Mouse (Mus musculus): ENCODE results near the gene Hvcn1. TPM values are rescaled to one million over a fixed set of nuclear protein-coding genes. Genes with fewer than 3 reads are reported as not detected.
A peak's percentile ranks its signal among the peaks of the same experiment; 100 is the strongest.

Gene Hvcn1
- polyA plus RNA-seq, 1 experiment, result 30.0 TPM

DNA sequence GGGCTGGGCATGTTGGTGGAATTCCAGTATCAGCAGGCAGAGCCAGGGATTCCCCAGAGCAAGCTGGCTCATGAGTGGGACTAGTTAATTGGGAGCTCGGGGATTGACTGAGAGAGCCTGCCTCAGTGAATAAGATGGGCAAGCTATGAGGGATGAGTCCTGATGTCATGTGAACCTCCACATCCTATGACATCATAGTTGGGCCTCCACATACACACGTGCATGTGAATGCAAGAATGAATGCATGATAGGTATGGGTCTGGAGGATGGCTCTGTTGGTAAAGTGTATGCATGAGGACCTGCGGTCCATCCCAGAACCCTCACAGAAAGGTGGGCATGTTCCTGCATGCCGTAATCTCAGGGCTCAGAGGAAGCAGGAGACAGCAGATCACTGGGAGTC, 14.5 kb downstream of the Hvcn1 start:
- H3K4me3 ChIP-seq (replicated peaks; ENCODE audit: control insufficient read depth, low read depth, low read length), result no peak overlapping the region
- peak overlapping the region; percentile 67 for H3K27ac ChIP-seq (ENCODE audit: control insufficient read depth, insufficient read depth, low read depth, low read length, poor library complexity)
- WGBS, result 79% methylated on average over 4 of the region's 4 CpGs

DNA sequence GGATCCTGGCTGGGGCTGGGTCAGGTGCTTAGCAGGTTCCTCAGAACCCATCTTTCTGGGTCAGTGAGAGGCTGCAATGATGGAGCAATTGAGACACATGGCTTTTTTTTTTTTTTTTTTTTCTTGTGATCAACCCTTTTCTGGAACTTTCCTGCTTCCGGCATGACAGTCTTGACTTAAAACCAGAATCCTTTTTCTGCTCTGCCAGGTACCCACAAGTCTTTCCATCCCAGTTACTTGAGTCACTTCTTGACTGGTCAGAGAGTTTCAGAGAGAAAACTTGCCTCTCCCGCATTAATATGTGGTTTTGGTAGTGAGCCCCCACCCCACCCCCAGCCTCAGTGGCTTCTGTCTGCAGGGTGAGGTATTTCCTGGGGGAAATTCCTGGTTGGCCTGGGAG, 17.7 kb downstream of the Hvcn1 start:
- WGBS, result 80% methylated on average over 2 of the region's 2 CpGs
- H3K4me3 ChIP-seq (replicated peaks; ENCODE audit: control insufficient read depth, low read depth, low read length), result no peak overlapping the region
- TF ChIP-seq CTCF (IDR thresholded peaks at IDR 0.05; ENCODE audit: control insufficient read depth, insufficient read depth, low read length), result no peak
- no peak for TF ChIP-seq POLR2A (IDR thresholded peaks at IDR 0.05; ENCODE audit: borderline replicate concordance, control insufficient read depth, low read depth, low read length)
- H3K27ac ChIP-seq (ENCODE audit: control insufficient read depth, insufficient read depth, low read depth, low read length, poor library complexity), result no peak overlapping the region
- H3K4me1 ChIP-seq (ENCODE audit: control insufficient read depth, insufficient read depth, low read length), result peaks cover 9% of the 10 kb centered on the region

More for the DNA sequence above, 14.5 kb downstream of the Hvcn1 start:
- TF ChIP-seq CTCF (IDR thresholded peaks at IDR 0.05; ENCODE audit: control insufficient read depth, insufficient read depth, low read length) (no peak), POLR2A (IDR thresholded peaks at IDR 0.05; ENCODE audit: borderline replicate concordance, control insufficient read depth, low read depth, low read length) (no peak)
- H3K4me1 ChIP-seq (ENCODE audit: control insufficient read depth, insufficient read depth, low read length), result peaks cover 15% of the 10 kb centered on the region

DNA sequence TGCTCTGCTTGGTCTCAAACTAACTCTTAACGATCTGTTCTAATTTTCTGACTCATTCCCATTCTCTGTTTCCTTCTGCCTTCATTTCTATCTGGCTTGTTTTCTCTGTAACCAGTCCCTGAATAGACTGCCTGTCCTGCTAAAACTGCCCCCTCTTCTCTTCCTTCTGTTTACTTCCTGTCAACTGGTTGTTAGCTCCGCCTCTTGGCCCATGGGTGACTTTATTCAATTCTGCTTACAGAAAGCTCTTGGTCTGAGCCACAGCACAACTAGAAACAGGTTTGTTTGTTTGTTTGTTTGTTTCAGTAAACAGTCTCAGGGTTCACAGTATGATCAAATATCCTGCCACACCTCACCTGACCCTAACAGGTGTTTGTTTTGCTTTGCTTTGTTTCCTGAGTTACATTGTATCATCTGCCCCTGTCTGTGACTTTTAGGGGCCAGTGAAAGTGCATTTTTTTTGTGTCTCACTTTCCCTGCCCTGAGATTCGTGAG, 21.7 kb downstream of the Hvcn1 start:
- Histone ChIP-seq H3K4me1 (ENCODE audit: control insufficient read depth, insufficient read depth, low read length) (peaks cover 12% of the 10 kb centered on the region), H3K27ac (ENCODE audit: control insufficient read depth, insufficient read depth, low read depth, low read length, poor library complexity) (no peak overlapping the region), H3K4me3 (replicated peaks; ENCODE audit: control insufficient read depth, low read depth, low read length) (no peak overlapping the region)
- TF ChIP-seq POLR2A (IDR thresholded peaks at IDR 0.05; ENCODE audit: borderline replicate concordance, control insufficient read depth, low read depth, low read length) (no peak), CTCF (IDR thresholded peaks at IDR 0.05; ENCODE audit: control insufficient read depth, insufficient read depth, low read length) (no peak)
- 66% methylated on average over 3 of the region's 3 CpGs for WGBS

DNA sequence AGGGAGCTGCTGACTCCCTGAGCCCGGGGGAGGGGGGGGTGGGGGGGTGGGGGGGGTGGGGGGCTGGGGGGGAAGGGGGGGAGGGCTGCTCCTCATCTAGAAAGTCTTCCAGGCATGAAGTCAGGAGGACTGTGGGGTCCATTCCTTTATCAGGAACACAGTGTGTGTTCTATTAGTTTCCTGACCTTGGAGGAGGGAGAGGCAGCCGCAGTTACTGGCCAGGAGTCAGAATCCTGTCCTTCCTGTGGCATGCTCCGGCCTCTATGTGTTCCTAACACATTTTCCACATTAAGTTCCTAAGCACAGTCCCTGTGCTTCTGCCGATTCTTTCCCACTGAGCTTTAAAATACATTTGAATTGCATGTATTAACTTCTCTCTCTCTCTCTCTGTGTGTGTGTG, 22.2 kb downstream of the Hvcn1 start:
- Histone ChIP-seq H3K4me1 (ENCODE audit: control insufficient read depth, insufficient read depth, low read length) (peaks cover 14% of the 10 kb centered on the region), H3K27ac (ENCODE audit: control insufficient read depth, insufficient read depth, low read depth, low read length, poor library complexity) (no peak overlapping the region), H3K4me3 (replicated peaks; ENCODE audit: control insufficient read depth, low read depth, low read length) (no peak overlapping the region)
- 74% methylated on average over 4 of the region's 4 CpGs for WGBS
- no peak for TF ChIP-seq CTCF (IDR thresholded peaks at IDR 0.05; ENCODE audit: control insufficient read depth, insufficient read depth, low read length)
- TF ChIP-seq POLR2A (IDR thresholded peaks at IDR 0.05; ENCODE audit: borderline replicate concordance, control insufficient read depth, low read depth, low read length), result no peak

DNA sequence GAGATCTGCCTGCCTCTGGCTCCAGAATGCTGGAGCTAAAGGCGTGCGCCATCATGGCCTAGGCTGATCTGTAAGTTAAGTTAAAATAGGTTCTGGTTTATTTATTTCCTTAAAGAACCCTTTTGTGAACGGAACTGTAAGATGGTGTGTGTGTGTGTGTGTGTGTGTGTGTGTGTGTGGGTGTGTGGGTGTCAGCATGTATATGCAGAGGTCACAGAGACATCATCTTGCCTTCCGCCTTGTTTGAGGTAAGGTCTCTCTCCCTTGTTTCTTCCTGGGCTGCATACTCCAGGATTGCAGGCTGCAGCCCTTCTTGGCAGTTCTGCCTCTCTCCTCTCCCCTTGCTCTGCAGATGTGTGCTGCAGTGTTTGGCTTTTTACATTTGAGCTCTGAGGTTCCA, 24.2 kb downstream of the Hvcn1 start:
- peaks cover 20% of the 10 kb centered on the region for H3K4me1 ChIP-seq (ENCODE audit: control insufficient read depth, insufficient read depth, low read length)
- TF ChIP-seq CTCF (IDR thresholded peaks at IDR 0.05; ENCODE audit: control insufficient read depth, insufficient read depth, low read length), result no peak
- no peak for TF ChIP-seq POLR2A (IDR thresholded peaks at IDR 0.05; ENCODE audit: borderline replicate concordance, control insufficient read depth, low read depth, low read length)
- no peak overlapping the region for H3K4me3 ChIP-seq (replicated peaks; ENCODE audit: control insufficient read depth, low read depth, low read length)
- 68% methylated on average over 4 of the region's 4 CpGs for WGBS
- peak overlapping the region; percentile 76 for H3K27ac ChIP-seq (ENCODE audit: control insufficient read depth, insufficient read depth, low read depth, low read length, poor library complexity)

DNA sequence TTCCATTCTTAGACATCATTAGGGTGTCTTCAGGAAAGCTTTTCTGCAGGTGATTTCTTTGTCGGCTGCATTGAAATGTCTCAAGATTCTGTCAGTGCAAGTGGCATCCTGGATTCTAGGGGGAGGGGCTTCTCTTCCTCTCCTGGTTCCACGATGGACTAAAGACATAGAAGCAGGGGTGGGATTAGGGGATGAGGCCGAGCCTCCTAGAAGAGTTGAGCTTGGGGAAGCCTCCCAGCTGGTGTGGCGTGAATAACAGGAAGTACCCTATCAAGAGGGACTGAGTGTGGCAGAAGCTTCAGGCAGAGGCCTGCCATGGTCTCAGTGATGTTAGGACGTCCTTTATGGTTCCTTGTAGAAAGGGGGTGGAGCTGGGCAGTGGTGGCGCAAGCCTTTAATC, 24.8 kb downstream of the Hvcn1 start:
- Histone ChIP-seq H3K4me1 (ENCODE audit: control insufficient read depth, insufficient read depth, low read length) (peaks cover 22% of the 10 kb centered on the region), H3K4me3 (replicated peaks; ENCODE audit: control insufficient read depth, low read depth, low read length) (no peak overlapping the region), H3K27ac (ENCODE audit: control insufficient read depth, insufficient read depth, low read depth, low read length, poor library complexity) (peak overlapping the region; percentile 22)
- TF ChIP-seq POLR2A (IDR thresholded peaks at IDR 0.05; ENCODE audit: borderline replicate concordance, control insufficient read depth, low read depth, low read length) (no peak), CTCF (IDR thresholded peaks at IDR 0.05; ENCODE audit: control insufficient read depth, insufficient read depth, low read length) (no peak)
- 15% methylated on average over 6 of the region's 6 CpGs for WGBS

DNA sequence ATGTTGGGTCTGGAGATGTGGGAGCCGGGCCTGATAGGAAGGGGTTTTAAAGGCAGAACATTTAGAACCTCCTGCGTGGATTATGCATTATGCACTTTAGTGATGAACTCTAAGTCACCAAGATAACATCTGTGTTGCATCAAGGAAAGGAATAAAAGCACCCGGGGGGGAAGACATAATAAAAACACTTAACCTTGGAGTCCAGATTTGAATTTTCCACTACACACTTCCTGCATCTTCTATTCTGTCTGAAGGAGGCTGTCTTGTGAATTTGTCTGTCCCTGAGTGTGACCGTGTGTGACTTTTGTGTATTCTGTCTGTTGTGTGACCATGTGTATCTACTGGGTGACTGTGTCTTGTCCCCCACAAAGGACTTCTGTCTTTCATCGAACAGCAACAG, 25.4 kb downstream of the Hvcn1 start:
- Histone ChIP-seq H3K4me3 (replicated peaks; ENCODE audit: control insufficient read depth, low read depth, low read length) (no peak overlapping the region), H3K4me1 (ENCODE audit: control insufficient read depth, insufficient read depth, low read length) (peaks cover 22% of the 10 kb centered on the region), H3K27ac (ENCODE audit: control insufficient read depth, insufficient read depth, low read depth, low read length, poor library complexity) (peak overlapping the region; percentile 87)
- WGBS, result 46% methylated on average over 5 of the region's 5 CpGs
- TF ChIP-seq POLR2A (IDR thresholded peaks at IDR 0.05; ENCODE audit: borderline replicate concordance, control insufficient read depth, low read depth, low read length), result no peak
- no peak for TF ChIP-seq CTCF (IDR thresholded peaks at IDR 0.05; ENCODE audit: control insufficient read depth, insufficient read depth, low read length)

DNA sequence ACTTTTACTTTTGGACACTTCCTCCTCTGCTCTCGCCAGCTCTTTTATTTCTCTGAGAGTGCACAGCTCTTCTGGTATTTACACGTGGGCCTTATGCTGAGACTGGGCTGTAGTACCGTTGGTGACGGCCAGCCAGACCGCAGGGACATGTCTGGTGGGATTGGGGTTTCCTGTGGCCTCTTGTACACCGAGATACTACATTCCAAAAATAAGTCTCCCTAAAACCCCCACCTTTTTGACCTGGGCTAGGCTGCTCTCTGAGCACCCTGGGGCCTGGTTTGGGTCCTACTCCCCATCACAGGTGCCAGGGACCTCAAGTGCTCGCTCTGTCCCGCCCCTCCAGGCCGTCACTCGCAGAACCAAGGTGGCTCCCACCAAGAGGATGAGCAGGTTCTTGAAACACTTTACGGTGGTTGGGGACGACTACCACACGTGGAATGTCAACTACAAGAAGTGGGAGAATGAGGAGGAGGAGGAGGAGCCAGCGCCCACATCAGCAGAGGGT, 26.5 kb downstream of the Hvcn1 start:
- Histone ChIP-seq H3K4me3 (replicated peaks; ENCODE audit: control insufficient read depth, low read depth, low read length) (peak overlapping the region; percentile 8), H3K4me1 (ENCODE audit: control insufficient read depth, insufficient read depth, low read length) (peaks cover 20% of the 10 kb centered on the region), H3K27ac (ENCODE audit: control insufficient read depth, insufficient read depth, low read depth, low read length, poor library complexity) (peak overlapping the region; percentile 87)
- TF ChIP-seq POLR2A (IDR thresholded peaks at IDR 0.05; ENCODE audit: borderline replicate concordance, control insufficient read depth, low read depth, low read length) (no peak), CTCF (IDR thresholded peaks at IDR 0.05; ENCODE audit: control insufficient read depth, insufficient read depth, low read length) (no peak)
- WGBS, result 8% methylated on average over 14 of the region's 14 CpGs

DNA sequence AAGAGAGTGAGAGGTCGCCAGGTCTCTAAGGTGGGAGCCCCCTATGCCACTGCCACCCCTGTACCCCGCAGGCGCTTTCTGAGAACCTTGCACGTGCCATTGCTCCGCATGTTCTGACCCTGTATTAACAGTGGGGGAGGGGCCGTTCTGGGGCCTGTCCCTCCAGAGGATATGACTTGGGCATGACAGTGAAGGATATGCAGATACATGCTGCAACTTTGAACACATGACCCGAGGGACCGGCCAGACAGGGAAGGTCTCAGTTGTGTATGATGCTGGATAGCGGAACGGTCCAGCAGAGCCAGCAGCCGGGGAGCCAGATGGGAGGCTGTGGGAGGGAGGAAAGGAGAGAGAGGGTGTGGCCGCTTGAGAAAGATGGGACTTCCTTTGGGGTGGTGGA, 27.1 kb downstream of the Hvcn1 start:
- H3K27ac ChIP-seq (ENCODE audit: control insufficient read depth, insufficient read depth, low read depth, low read length, poor library complexity), result peak overlapping the region; percentile 87
- 22% methylated on average over 12 of the region's 12 CpGs for WGBS
- peaks cover 20% of the 10 kb centered on the region for H3K4me1 ChIP-seq (ENCODE audit: control insufficient read depth, insufficient read depth, low read length)

More for the DNA sequence above, 27.1 kb downstream of the Hvcn1 start:
- peak; percentile 7; the same call in 1 of the 2 replicates for TF ChIP-seq POLR2A (IDR thresholded peaks at IDR 0.05; ENCODE audit: borderline replicate concordance, control insufficient read depth, low read depth, low read length)
- TF ChIP-seq CTCF (IDR thresholded peaks at IDR 0.05; ENCODE audit: control insufficient read depth, insufficient read depth, low read length), result no peak
- peak overlapping the region; percentile 3 for H3K4me3 ChIP-seq (replicated peaks; ENCODE audit: control insufficient read depth, low read depth, low read length)
